Mouse (Mus musculus) liver, embryonic 14.5 days (tissue): Measurements from ENCODE around the gene Crisp2. TPM values are rescaled to one million over a fixed set of nuclear protein-coding genes. Genes with fewer than 3 reads are reported as not detected.

Source experiments
- ATAC-seq: fragments of 200-750 bp; cut with Nextera tagmentation; 2 replicates; pipeline ENCODE4 v1.8.0; 2017; ENCODE audit warnings: moderate number of reproducible peaks, mild to moderate bottlenecking, moderate library complexity; ENCODE audit not compliant: insufficient read depth
- DNase-seq, 3 experiments: peaks; one replicate each; pipeline ENCODE4 v3.0.0-alpha.2; 2012 to 2013; ENCODE audit warnings: low read depth in 3 of 3, low spot score in 3 of 3
- H3K27ac ChIP-seq: fragments of 300-500 bp; sonication (generic); 2 replicates; pipeline ENCODE4 v1.5.1; 2014; ENCODE audit warnings: moderate library complexity, mild to moderate bottlenecking, control low read depth, inconsistent platforms
- H3K27me3 ChIP-seq: fragments of 300-500 bp; sonication (generic); 2 replicates; pipeline ENCODE4 v1.6.1; 2014; ENCODE audit warnings: mild to moderate bottlenecking, low read length, moderate library complexity; ENCODE audit not compliant: control insufficient read depth, insufficient read depth
- H3K36me3 ChIP-seq: fragments of 300-500 bp; sonication (generic); replicated peaks from 2 replicates; pipeline ENCODE4 v1.6.1; 2014; ENCODE audit warnings: low read depth; ENCODE audit not compliant: control insufficient read depth, insufficient read depth
- H3K4me1 ChIP-seq, 2 experiments: fragments of 200-500 bp in 1 of 2; fragments of 300-500 bp in 1 of 2; sonication (generic) in 1 of 2; replicated peaks; 2 replicates each; pipeline ENCODE4 v1.6.1; 2012 to 2014; ENCODE audit warnings: antibody characterized with exemption in 1 of 2, inconsistent platforms in 1 of 2, low read length in 1 of 2; ENCODE audit not compliant: control insufficient read depth in 2 of 2, insufficient read depth in 2 of 2
- H3K4me2 ChIP-seq: fragments of 300-500 bp; sonication (generic); 2 replicates; pipeline ENCODE4 v1.6.1; 2014; ENCODE audit warnings: low read depth, mild to moderate bottlenecking, control low read depth, moderate library complexity
- H3K4me3 ChIP-seq, 2 experiments: fragments of 200-500 bp in 1 of 2; fragments of 300-500 bp in 1 of 2; sonication (generic) in 1 of 2; 2 replicates each; pipeline ENCODE4 v1.5.1; 2012 to 2014; ENCODE audit warnings: low read depth in 2 of 2, low read length in 2 of 2, mild to moderate bottlenecking in 2 of 2, control low read depth in 1 of 2, inconsistent platforms in 1 of 2, moderate library complexity in 1 of 2; ENCODE audit not compliant: insufficient read depth in 1 of 2
- H3K9ac ChIP-seq: fragments of 300-500 bp; sonication (generic); replicated peaks from 2 replicates; pipeline ENCODE4 v1.6.1; 2014; ENCODE audit warnings: mild to moderate bottlenecking, control low read depth, moderate library complexity
- H3K9me3 ChIP-seq: fragments of 300-500 bp; sonication (generic); 2 replicates; pipeline ENCODE4 v1.6.1; 2016; ENCODE audit warnings: low read length, mixed read lengths; ENCODE audit not compliant: control insufficient read depth
- CTCF ChIP-seq: IDR thresholded peaks from 2 replicates; pipeline ENCODE4 v1.5.1; 2016; ENCODE audit warnings: antibody characterized with exemption, low read depth, control low read depth
- EP300 ChIP-seq: IDR thresholded peaks from 2 replicates; pipeline ENCODE4 v1.6.1; 2016; ENCODE audit warnings: antibody characterized with exemption, low read depth
- WGBS: fragments of 180-500 bp; shearing (Covaris S2); extraction: QIAGEN DNeasy Blood & Tissue Kit; methylation state at CpG from one replicate; pipeline ENCODE4 v1.1.7; 2014; ENCODE audit not compliant: insufficient replicate concordance; 5-methylcytosine and 5-hydroxymethylcytosine counted together
- polyA plus RNA-seq, 2 experiments: library from polyadenylated mRNA; depleted of rRNA in 1 of 2; stranded (reverse) in 1 of 2; unstranded in 1 of 2; fragments of >200 nt; fragmentation: Nextera tagmentation in 1 of 2; extraction: Ambion mirVana in 1 of 2; gene quantifications; 2 replicates each; pipeline versions ENCODE4 v1.2.1 to v1.2.3; 2012 to 2014

Crisp2 gene
- polyA plus RNA-seq, 2 experiments = 0.22 to 0.43 TPM

DNA sequence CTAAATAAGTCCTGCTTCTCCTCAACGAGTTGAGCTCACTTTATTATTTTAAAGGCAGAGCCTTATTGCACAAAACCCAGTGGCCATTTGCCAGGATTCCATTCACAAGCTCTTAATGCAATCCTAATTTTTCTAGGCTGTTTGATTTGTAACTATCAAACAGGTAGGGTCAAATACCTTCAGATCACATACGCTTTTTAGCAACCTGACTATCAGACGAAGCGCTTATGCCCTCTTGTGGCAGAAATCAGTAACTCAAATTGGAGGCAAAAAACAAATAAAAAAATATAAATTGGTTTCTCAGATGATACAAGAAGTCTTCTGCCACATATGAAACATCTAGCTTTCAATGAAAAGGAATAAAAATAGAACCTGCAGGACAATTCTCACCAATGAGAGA lies 17.0 kb upstream of the Crisp2 start:
- ATAC-seq (no peak), DNase-seq (no peak)
- Histone ChIP-seq H3K9me3 (no peaks in the 10 kb centered on the region), H3K4me3 (no peak overlapping the region), H3K36me3 (peaks cover 60% of the 10 kb centered on the region), H3K9ac (no peak overlapping the region), H3K4me2 (no peak overlapping the region; the same call in 1 of the 2 replicates), H3K27me3 (no peaks in the 10 kb centered on the region), H3K4me1 (peaks cover 11 to 14% of the 10 kb centered on the region in 2 experiments; a peak in 3 of 4 replicates), H3K27ac (no peak overlapping the region)
- 25% methylated on average over 4 of the region's 4 CpGs for WGBS
- TF ChIP-seq EP300 (no peak), CTCF (peak; percentile 57)

DNA sequence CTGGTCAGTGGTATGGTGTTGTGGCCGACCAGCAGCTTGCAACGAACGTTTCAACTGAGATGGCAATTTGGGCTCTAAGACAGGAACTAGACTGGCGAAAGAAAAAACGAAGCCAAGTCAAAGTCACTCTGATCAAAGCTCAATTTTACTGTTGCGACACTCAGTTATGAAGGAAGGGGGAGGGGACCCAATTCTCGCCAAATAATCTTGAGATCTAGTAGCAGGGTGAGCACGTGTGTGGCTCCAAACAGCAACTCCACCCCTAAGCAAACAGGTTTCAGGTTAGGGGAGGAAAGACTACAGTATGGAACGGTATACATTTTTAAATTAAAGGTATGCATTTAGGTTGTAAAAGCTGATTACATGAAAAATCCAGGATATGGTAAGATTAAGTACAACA lies 14.7 kb upstream of the Crisp2 start:
- no peak overlapping the region for H3K27ac ChIP-seq
- 0 out of 2 replicates have a peak, but pooled peaks have one; percentile 30 for ATAC-seq
- 28% methylated on average over 9 of the region's 9 CpGs for WGBS
- peaks cover 57% of the 10 kb centered on the region for H3K36me3 ChIP-seq
- H3K4me1 ChIP-seq = peaks cover 25% of the 10 kb centered on the region in 2 experiments
- no peaks in the 10 kb centered on the region for H3K27me3 ChIP-seq
- H3K4me3 ChIP-seq = no peak overlapping the region
- H3K4me2 ChIP-seq = peak overlapping the region; percentile 41
- TF ChIP-seq CTCF (no peak), EP300 (0 out of 2 replicates have a peak, but pooled peaks have one; percentile 7)
- no peak overlapping the region for H3K9ac ChIP-seq
- no peak for DNase-seq
- H3K9me3 ChIP-seq = no peaks in the 10 kb centered on the region

DNA sequence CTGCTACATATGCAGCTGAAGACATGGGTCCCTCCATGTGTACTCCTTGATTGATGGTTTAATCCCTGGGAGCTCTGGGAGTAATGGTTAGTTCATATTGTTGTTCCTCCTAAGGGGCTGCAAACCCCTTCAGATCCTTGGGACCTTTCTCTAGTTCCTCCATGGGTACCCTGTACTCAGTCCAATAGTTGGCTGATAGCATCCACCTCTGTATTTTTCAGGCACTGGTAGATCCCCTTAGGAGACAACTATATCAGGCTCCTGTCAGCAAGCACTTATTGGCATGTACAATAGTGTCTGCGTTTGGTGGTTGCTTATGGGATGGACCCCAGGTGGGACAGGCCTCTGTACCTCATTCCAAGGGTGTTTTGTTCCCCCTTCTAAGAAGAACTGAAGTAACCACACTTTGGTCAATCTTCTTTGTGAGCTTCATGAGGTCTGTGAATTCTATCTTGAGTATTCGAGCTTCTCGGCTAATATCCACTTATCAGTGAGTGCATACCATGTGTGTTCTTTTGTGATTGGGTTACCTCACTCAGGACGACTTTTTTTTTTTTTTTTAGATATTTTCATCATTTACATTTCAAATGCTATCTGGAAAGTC lies 10.6 kb upstream of the Crisp2 start:
- peaks cover 40% of the 10 kb centered on the region for H3K36me3 ChIP-seq
- H3K4me2 ChIP-seq = peak overlapping the region; percentile 81
- H3K9ac ChIP-seq = peak overlapping the region; percentile 35
- H3K27ac ChIP-seq = peak overlapping the region; percentile 80
- DNase-seq = peak in 1 of 3 experiments; percentile 41
- H3K9me3 ChIP-seq = no peaks in the 10 kb centered on the region
- peak overlapping the region; percentile 53 to 58 for H3K4me3 ChIP-seq
- H3K27me3 ChIP-seq = no peaks in the 10 kb centered on the region
- TF ChIP-seq EP300 = peak; percentile 80
- TF ChIP-seq CTCF = no peak
- peak; percentile 81 for ATAC-seq
- 17% methylated on average over 4 of the region's 4 CpGs for WGBS
- peaks cover 25 to 27% of the 10 kb centered on the region in 2 experiments for H3K4me1 ChIP-seq

DNA sequence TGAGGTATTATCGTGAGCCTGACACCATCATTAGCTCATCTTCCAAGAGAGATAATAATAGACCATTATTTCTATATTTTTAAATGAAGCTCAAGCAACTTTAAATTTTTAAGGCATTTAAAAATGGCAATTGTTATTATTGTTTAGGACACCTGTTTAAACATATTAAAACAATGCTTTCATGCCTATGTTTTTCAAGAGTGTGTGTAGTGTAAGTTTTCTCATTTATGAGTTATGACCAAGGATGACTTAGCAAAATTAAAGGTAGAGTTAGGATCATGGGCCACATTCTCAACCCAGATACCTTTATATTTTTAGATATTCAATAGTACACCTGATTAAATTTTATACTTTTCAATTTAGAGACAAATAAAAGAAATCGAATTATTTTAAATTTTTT lies 5.5 kb upstream of the Crisp2 start:
- DNase-seq = peak in 1 of 3 experiments; percentile 46
- Histone ChIP-seq H3K27me3 (no peaks in the 10 kb centered on the region), H3K9me3 (no peaks in the 10 kb centered on the region), H3K9ac (peak overlapping the region; percentile 48), H3K4me2 (no peak overlapping the region), H3K36me3 (peaks cover 15% of the 10 kb centered on the region), H3K4me1 (peaks cover 23 to 26% of the 10 kb centered on the region in 2 experiments), H3K27ac (no peak overlapping the region), H3K4me3 (peak overlapping the region; percentile 66 to 68; a peak in 3 of 4 replicates)
- 14% methylated on average over 2 of the region's 2 CpGs for WGBS
- ATAC-seq = peak; percentile 40; the same call in 1 of the 2 replicates
- TF ChIP-seq CTCF (no peak), EP300 (no peak)

DNA sequence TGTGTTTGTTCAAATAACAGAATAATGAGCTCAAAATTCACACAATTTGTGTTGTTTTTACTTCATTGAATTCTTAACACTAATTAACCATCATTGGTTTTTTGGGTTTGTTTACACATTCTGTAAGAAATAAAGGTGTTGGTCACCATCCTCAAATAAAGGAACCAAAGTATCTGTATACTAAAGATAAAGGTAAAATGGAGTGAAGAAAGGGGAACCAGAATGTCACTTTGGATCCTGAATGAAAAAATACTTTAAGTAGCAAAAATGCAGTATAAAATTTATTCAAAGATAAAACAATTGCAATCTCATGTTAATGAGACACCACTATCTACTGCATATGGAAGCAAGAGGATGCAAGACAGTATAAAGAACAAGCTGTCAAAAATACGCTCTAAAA lies 4.8 kb upstream of the Crisp2 start:
- no peaks in the 10 kb centered on the region for H3K27me3 ChIP-seq
- no peaks in the 10 kb centered on the region for H3K9me3 ChIP-seq
- WGBS = 27% methylated on average over 1 of the region's 1 CpGs
- TF ChIP-seq CTCF (no peak), EP300 (no peak)
- H3K27ac ChIP-seq = no peak overlapping the region
- no peak for DNase-seq
- peaks cover 26 to 27% of the 10 kb centered on the region in 2 experiments for H3K4me1 ChIP-seq
- peak overlapping the region; percentile 58 for H3K9ac ChIP-seq
- H3K36me3 ChIP-seq = peaks cover 10% of the 10 kb centered on the region
- ATAC-seq = no peak
- no peak overlapping the region for H3K4me2 ChIP-seq
- H3K4me3 ChIP-seq = peak overlapping the region; percentile 66 to 68; a peak in 3 of 4 replicates
